Mouse (Mus musculus) retina, postnatal 1 day (tissue): ENCODE results near the gene Bbs9.

ENCODE experiments used
- DNase-seq: peaks from one replicate; pipeline ENCODE4 v3.0.0-alpha.2; 2012

The Bbs9 gene

DNA sequence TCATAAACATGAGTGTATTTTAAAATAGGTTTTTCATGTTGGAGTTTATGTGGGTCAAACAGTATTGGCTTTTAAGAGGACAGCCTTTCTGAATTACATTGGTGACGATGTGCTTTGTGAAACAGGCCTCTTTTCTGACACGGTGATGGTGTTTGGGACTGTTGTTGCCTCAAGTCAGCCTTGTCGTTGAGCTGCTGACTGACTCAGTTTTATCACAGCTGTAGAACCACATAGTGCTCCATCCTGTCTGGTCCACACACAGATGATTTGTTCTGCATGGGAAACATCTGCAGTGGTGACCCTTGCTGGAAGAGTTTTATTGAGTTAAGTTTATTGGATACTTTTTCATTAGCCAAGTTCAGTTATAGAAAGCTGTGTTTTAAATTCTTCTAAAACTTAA is 283.0 kb downstream of the Bbs9 start:
- DNase-seq, result no peak

- no peak for DNase-seq
Observed at GRCm38 (mm10) chr9:22759241-22759640, 283.7 kb downstream of the Bbs9 start.

DNA sequence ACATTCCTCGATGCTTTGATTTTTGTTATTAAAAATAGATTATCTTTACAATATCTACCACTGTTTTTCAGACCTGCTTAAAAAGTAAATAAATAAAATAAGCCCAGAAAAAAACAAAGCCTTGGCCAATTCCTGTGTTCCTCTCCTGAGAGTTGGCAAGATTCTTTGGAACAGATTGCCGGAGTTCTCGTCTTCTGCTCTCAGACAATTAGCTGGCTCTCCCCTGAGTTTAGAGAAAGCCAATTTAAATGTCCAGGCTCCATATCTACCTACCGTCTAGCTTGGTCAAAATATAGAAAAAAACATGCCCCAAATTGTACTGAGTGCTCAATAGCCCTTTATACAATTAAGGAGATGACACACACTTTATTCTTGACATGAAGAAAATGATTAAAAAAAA is 284.9 kb downstream of the Bbs9 start:
- DNase-seq, result no peak

DNA sequence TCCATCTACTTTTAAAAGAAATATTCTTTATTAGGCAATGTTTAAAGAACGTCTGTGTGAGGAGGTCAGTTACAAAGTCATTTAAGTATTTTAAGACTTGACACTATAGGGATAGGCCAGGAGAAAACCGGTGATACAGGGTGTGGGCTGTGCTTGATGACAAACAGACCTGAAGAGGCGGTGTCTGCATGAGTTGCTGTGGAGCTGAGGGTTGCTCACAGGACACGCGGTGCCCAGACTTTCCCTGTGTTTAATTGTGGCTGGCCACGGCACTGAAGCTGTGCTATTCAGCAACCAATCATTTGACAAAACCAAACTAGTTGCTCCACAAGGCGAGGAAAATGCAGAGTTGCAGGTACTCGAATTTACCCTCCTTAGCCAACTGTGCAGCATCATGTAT is 286.0 kb downstream of the Bbs9 start:
- no peak for DNase-seq

GRCm38 (mm10) chr9:22765618-22766220 is 290.2 kb downstream of the Bbs9 start:
- no peak for DNase-seq

DNA sequence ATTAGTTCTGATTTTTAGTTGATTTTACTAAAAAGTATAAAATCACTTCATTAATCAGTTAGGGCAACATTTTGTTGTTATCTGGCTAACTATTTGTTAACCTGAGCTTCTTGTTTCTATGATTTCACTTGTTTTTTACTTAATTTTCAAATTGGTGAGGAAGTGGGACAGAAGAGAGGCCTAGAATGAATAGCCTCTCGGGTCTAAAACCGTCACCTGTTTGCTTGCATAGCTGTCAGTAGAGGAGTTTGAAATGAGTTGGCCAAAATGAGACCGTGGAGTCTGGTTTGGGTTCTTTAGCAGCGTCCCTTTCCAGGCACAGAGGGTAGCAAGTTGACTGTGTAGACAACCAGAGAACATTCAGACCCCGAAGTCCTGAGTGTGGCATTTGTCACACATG is 291.6 kb downstream of the Bbs9 start:
- no peak for DNase-seq

GRCm38 (mm10) chr9:22767860-22768259 is 292.3 kb downstream of the Bbs9 start:
- no peak for DNase-seq

- no peak for DNase-seq
Observed at GRCm38 (mm10) chr9:22771785-22772184, 296.3 kb downstream of the Bbs9 start.

GRCm38 (mm10) chr9:22776246-22776961 is 300.9 kb downstream of the Bbs9 start:
- no peak for DNase-seq

GRCm38 (mm10) chr9:22777425-22777824 is 301.9 kb downstream of the Bbs9 start:
- no peak for DNase-seq

DNA sequence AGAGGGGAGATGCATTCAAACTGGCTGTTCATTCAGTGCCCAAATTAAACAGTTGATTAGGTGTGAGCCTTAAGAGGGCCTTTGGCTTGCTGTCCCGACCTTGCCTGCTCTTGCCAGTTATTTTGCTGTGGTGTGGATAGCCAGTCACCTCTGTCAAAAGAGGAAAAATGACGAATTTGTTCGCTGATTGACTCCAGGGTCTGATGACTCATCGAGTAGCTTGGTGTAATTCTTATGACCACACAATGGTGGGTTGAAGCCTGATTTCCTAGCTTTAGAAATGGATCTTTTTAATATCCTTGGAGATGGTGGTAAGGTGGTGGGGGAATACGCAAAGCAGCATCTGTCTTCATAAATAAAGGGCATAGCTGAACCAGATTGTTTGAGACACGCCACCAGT is 304.1 kb downstream of the Bbs9 start:
- no peak for DNase-seq

GRCm38 (mm10) chr9:22786006-22786405 is 310.5 kb downstream of the Bbs9 start:
- no peak for DNase-seq

DNA sequence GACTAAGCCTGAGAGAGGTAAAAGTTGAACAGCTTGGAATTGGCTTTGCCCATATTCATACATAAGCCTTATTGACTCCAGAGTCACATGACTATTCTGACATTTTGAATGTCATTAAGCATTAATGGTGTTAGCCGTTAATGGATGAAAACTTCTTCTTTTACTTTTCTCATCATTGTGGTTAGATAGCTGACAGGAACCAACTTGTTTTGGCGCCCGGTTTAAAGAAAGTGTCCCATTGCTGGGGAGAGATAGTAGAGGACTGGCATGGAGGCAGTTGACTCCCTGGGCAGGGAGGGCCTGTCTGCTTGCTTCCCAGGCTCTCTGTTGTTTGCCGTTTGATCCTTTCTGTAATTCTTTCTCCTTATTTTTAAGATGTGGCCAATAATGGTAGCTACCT is 312.9 kb downstream of the Bbs9 start:
- no peak for DNase-seq

- no peak for DNase-seq
Observed at GRCm38 (mm10) chr9:22788850-22789249, 313.3 kb downstream of the Bbs9 start.

DNA sequence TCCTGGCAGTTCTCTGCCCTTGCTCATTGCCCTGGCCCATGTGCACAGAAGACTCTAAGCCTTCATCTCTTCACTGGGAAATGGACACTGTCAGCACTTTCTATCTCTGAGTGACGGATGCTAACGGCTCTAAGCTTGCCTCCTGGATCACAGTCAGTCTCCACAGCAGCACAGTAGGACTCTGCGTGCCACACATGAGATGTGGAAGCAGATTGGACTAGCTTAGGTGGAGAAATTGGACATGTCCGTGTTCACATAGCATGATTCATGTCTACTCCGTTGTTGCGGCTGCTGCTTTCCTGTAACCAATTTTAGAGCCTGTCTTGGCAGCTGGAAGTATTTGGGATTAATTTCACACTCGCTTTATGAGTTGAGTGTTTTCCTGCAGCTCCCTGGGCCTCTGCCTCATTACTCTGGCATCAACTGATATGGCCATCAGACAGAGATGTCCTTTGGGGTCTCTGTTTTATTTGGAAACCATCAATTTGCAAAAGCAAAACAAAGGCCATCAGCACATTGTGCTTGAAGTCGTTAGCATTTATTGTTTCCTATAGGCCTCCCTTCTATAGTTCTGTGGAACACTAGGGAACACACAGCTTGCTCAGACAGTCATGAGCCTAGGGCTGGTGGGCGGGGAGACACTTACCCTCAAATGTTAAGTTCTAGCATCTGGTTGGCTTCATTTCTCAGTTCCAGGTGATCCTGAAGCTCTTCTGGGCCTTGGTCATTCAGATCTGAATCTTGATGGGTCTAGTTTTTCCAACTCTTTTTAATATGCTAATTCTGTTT is 314.1 kb downstream of the Bbs9 start:
- DNase-seq, result no peak

- DNase-seq, result no peak
Observed at GRCm38 (mm10) chr9:22791208-22791607, 315.7 kb downstream of the Bbs9 start.

DNA sequence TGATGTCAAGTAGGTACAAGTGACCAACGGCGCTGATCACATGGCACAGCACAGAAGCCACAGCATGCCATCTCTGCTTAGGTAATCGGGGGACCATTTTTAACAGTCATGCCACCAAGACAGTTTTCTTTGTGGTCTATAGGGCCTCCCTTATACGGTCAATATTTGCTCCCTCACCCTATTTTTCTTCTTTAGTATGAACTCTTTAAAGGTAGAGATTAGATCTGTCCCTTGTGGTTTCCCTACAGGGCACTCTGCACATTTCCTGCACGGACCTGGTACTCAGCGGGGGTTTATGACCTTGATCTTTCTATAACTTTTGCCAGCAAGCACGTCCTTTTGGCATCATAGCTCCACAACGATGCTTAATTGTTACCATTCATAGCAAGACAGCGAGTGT is 316.2 kb downstream of the Bbs9 start:
- DNase-seq, result no peak

DNA sequence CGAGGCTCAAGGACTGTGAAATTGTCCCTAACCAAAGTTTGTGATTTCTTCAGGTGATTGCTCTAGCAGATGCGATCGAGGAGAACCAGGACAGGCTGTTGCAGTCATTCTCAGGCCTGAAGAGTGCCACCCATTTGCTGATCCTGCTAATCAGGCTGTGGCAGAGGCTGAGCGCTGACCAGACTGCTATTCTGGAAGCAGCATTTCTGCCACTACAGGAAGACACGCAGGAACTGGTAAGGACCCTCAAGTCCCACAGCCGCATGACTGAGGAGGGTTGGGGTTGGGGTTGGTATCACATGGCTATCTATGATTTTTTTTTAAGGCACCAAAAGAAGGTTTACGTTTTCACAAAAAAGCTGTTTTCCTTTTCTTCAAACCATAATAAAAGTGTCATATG is 318.2 kb downstream of the Bbs9 start:
- no peak for DNase-seq

DNA sequence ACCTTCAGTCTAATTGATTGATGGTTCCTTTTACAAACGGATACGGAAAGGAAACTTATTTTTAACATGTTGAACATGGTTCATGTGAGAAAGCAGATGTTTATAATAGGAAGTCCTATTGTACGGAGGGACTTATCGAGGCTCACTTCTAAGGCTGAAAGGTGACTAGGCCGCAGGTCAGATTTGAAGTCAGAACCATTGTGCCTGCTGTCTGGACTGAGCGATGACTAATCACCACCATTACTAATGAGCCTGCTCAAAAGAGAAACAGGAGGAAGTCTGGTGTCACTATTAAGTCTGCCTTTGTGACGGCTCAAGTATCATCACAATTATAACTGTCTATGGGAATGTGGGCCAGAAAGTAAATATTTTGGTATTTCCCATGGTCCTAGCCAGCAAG is 325.2 kb downstream of the Bbs9 start:
- no peak for DNase-seq

- no peak for DNase-seq
Observed at GRCm38 (mm10) chr9:22805981-22806380, 330.5 kb downstream of the Bbs9 start.

GRCm38 (mm10) chr9:22806494-22806893 is 331.0 kb downstream of the Bbs9 start:
- no peak for DNase-seq

- DNase-seq, result no peak
Observed at GRCm38 (mm10) chr9:22807693-22808092, 332.2 kb downstream of the Bbs9 start.

GRCm38 (mm10) chr9:22809621-22810126 is 334.2 kb downstream of the Bbs9 start:
- no peak for DNase-seq

DNA sequence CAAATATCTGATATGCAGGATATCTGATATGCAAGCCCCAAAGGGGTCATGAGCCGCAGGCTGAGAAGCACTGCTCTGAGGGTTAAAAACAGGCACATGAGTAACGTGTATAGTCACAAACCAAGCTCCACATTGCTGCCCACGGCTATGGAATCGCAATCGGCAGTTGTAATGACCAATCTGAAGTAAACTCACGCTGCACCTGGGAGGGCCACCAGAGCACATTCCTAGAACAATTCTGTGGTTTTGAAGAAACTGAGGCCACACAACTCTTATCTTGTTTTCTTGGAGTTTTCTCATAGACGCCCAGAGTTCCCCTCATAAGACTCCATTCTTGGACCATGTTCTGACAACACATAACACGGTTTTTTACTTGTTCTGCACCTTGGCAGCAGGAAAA is 334.9 kb downstream of the Bbs9 start:
- no peak for DNase-seq
